Mouse (Mus musculus) olfactory bulb, adult 2 months (tissue): ENCODE results near the gene Mthfd1l. TPM values are rescaled to one million over a fixed set of nuclear protein-coding genes. Genes with fewer than 3 reads are reported as not detected.

ENCODE experiments used
- H3K27ac ChIP-seq: fragments of 200-500 bp; 2 replicates; pipeline ENCODE4 v1.5.1; 2012; ENCODE audit warnings: low read depth, low read length; ENCODE audit not compliant: insufficient read depth
- H3K4me1 ChIP-seq: fragments of 200-500 bp; 2 replicates; pipeline ENCODE4 v1.6.1; 2012; ENCODE audit warnings: low read length; ENCODE audit not compliant: control insufficient read depth, insufficient read depth
- H3K4me3 ChIP-seq: fragments of 200-500 bp; 2 replicates; pipeline ENCODE4 v1.5.1; 2012; ENCODE audit warnings: mild to moderate bottlenecking, low read depth, low read length, moderate library complexity; ENCODE audit not compliant: insufficient read depth
- CTCF ChIP-seq: fragments of 200-500 bp; IDR thresholded peaks from 2 replicates; pipeline ENCODE4 v1.5.1; 2012; ENCODE audit warnings: low read depth, mild to moderate bottlenecking, low read length, moderate library complexity; ENCODE audit not compliant: insufficient read depth
- POLR2A ChIP-seq: fragments of 200-500 bp; IDR thresholded peaks from 2 replicates; pipeline ENCODE4 v1.6.1; 2012; ENCODE audit warnings: mild to moderate bottlenecking, low read depth, low read length, moderate library complexity; ENCODE audit not compliant: insufficient read depth
- WGBS: fragments of 180-500 bp; shearing (Covaris S2); methylation state at CpG from one replicate; pipeline ENCODE4 v1.1.7; 2018; 5-methylcytosine and 5-hydroxymethylcytosine counted together
- polyA plus RNA-seq: library from polyadenylated mRNA; stranded (reverse); fragments of >200 nt; gene quantifications from 2 replicates; pipeline ENCODE4 v1.2.4, GENCODE M21; 2012; ENCODE audit warnings: low replicate concordance; ENCODE audit not compliant: missing spikeins, insufficient read depth, insufficient read length

Mthfd1l gene
- polyA plus RNA-seq, 1 experiment = not detected

GRCm38 (mm10) chr10:4052711-4053110 is 79.8 kb downstream of the Mthfd1l start:
- 71% methylated on average over 4 of the region's 4 CpGs for WGBS
- Histone ChIP-seq H3K27ac (no peak overlapping the region), H3K4me1 (peaks cover 6% of the 10 kb centered on the region), H3K4me3 (no peak overlapping the region)
- TF ChIP-seq CTCF = no peak
- TF ChIP-seq POLR2A = no peak

DNA sequence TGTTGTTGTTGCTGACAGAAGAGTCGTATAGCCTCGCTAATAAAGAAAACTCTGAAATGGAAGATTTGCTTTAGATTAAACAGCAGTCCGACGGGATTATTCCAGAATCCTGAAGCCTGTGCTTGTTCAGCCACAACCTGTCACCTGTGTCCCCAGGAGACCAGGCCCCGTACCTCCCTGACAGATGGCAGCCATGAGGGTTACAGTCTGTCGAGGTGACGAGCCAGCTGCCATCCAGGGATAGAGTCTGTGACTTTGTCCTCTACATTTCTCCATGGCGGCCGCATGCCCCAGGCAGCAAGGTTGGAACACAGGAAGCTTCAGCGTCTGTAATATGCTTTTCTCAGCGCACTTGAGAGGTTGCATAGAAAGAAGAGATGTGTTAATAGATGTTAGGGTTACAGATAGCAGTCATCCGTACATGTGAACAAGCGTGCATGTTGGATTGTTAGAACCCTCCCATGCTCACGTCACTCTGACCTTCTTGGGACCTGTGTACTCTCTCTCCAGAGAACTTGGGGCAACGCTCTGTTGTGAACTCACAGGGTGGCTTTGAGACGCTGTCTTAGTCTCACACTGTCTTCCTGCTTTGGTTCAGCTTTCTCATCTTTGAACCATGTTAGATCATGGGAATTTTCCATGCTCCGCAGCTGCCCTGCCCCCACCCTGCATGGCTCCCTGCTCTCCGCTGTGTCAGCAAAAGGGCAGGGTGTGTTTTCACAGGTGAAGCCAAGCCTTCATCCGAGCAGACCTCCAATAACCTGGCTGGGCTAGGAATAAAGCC is 80.6 kb downstream of the Mthfd1l start:
- no peak overlapping the region for H3K4me3 ChIP-seq
- H3K4me1 ChIP-seq = peaks cover 6% of the 10 kb centered on the region
- 85% methylated on average over 19 of the region's 19 CpGs for WGBS
- TF ChIP-seq POLR2A (no peak), CTCF (no peak)
- H3K27ac ChIP-seq = no peak overlapping the region

- TF ChIP-seq POLR2A (no peak), CTCF (no peak)
- WGBS = 75% methylated on average over 1 of the region's 1 CpGs
- Histone ChIP-seq H3K27ac (no peak overlapping the region), H3K4me3 (no peak overlapping the region), H3K4me1 (peaks cover 6% of the 10 kb centered on the region)
Observed at GRCm38 (mm10) chr10:4054589-4054988, 81.7 kb downstream of the Mthfd1l start.

DNA sequence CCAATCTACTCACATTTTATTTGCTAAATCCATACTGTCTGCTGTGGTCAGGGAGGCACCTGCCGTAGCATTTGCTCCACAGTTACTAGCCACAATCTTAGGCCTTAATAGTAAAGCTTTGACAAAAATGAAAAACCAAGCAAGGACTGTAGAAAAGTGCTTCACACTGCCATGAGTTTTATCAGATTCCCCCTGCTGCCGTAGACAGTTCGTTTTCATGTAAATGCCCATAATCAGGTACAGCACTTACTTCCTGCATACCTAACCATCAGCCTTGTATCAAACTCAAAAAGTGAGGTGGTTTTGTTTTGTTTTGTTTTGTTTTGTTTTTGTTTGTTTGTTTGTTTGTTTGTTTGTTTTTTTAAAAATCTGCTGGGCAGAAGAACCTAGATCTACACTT is 84.5 kb downstream of the Mthfd1l start:
- WGBS = 98% methylated on average over 3 of the region's 3 CpGs
- H3K27ac ChIP-seq = no peak overlapping the region
- TF ChIP-seq POLR2A = no peak
- no peak for TF ChIP-seq CTCF

GRCm38 (mm10) chr10:4057832-4058231 is 84.9 kb downstream of the Mthfd1l start:
- no peak overlapping the region for H3K4me3 ChIP-seq
- H3K4me1 ChIP-seq = peaks cover 6% of the 10 kb centered on the region
- 84% methylated on average over 5 of the region's 5 CpGs for WGBS
- TF ChIP-seq POLR2A (no peak), CTCF (no peak)
- H3K27ac ChIP-seq = no peak overlapping the region

More for the DNA sequence above, 84.5 kb downstream of the Mthfd1l start:
- Histone ChIP-seq H3K4me1 (peaks cover 6% of the 10 kb centered on the region), H3K4me3 (no peak overlapping the region)

DNA sequence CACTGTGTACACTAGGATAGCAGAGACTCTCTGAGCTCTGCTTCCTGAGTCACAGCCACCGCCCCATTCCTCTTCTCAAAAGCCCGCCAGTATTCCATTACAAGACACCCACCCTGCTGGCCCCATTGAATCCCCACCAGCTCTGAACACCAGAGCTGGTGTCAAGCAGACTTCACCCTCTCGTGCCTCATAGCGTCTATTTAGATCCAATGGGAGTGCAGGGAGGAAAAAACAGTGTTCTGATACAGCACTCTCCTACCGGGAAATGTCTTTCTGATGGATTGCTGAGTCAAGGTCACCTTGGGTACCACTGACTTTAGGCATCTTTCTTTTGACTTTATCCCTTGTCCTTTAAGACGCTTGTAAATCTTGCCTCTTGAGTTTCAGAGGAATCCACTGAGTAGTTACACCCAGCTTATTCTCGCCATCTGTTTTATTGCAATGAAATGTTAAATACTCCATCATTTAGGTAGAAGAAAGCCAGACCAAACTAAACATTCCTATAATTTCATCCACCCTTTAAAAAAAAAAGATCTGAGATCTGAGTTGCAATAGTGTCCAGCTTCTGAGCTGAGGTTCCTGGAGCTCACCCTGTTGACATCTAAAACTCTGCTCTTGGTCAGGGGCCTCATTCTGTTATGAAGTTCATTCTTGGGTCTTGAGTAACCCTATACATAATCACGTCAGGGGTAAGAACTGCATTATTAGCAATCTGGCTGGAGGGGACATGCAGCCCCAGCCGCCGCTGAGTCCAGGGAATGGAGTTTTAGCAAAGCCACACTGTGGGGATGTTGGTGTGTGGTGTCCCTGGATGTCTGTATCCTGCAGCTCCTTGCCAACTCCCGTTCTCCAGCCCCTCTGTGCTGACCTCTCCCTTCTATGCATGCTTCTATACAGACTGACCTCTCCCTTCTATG is 88.4 kb downstream of the Mthfd1l start:
- H3K4me3 ChIP-seq = no peak overlapping the region
- TF ChIP-seq POLR2A (no peak), CTCF (no peak)
- WGBS = 94% methylated on average over 11 of the region's 11 CpGs
- H3K27ac ChIP-seq = no peak overlapping the region
- no peaks in the 10 kb centered on the region for H3K4me1 ChIP-seq

DNA sequence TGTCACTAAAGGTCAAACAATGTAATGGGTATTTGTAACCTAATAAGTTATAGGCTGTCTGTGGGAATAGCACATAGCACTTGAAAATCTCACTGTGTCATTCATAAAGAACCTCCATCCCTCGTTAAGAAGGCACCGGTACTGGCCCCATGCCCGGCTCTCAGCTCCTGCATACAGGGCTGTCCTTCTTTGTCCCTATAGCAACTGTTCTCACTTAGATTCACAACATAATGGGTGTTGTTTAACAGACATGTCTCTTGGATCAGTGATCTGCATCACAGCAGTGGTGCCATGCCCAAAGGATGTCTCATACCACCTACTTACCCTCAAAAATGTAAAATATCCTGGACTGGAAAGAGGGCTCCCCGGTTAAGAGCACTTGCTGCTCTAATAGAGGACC is 90.6 kb downstream of the Mthfd1l start:
- H3K4me1 ChIP-seq = no peaks in the 10 kb centered on the region
- 69% methylated on average over 4 of the region's 4 CpGs for WGBS
- no peak overlapping the region for H3K27ac ChIP-seq
- no peak for TF ChIP-seq CTCF
- no peak overlapping the region for H3K4me3 ChIP-seq

DNA sequence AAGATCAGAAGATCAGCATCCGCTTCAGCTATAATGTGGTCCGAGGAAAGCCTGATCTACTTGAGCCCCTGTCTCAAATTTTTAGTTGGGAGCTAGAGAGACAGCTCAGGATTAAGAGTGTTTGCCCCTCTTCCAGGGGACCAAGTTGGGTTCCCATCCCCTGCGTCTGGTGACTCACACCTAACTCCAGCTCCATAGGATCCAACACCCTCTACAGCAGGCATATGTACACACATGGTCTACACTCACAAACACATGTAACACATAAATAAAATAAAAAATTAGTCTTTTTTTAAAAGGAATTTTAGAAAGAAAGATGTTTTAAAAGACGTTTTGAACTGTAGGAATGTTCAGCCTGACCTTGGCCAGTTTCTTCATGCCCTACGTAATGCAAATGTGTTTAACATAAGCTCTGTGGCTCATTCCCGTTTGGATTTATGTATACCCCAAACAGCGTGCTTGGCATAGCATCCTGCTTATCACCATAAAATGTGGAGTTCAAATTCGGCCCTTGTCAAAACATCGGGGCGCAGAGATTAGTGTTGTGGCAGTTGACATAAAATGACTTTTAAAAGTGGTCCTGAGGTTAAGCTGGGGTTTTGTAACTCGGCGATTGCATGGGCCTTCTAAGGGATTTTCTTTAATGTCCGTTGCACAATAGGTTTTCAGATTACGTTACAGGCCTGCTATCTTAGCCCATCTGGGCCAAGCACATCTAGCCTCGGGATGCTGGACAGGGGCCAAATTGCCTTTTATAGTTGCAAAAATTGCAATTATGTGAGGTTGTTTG is 92.6 kb downstream of the Mthfd1l start:
- H3K4me1 ChIP-seq = no peaks in the 10 kb centered on the region; the same call in 1 of the 2 replicates
- WGBS = 78% methylated on average over 15 of the region's 15 CpGs
- H3K27ac ChIP-seq = no peak overlapping the region
- no peak overlapping the region for H3K4me3 ChIP-seq
- no peak for TF ChIP-seq CTCF
- TF ChIP-seq POLR2A = no peak
